Mouse (Mus musculus): ENCODE data around the gene Pcgf3.
"Not testable (repeated sequence)": the region's sequence is repeated elsewhere in the genome, so short reads cannot be mapped to it uniquely, and the experiment has no call there.

The Pcgf3 gene

DNA sequence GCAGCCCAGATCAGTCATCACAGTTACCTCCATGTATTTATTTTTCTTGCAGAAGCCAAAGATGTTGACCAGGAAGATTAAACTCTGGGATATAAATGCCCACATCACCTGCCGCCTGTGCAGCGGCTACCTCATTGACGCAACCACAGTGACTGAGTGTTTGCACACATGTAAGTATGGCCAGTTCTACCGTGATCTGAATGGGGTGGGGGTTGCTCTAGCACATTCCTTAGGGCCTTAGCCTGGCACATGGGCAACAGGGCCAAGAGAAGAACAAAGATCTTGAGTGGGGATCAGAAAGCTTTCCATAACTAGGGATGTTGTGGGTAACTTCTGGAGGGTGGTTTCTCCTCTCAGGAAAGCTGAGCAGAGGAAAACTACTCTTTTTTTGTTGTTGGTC is 12.7 kb downstream of the Pcgf3 start:
- no peak for DNase-seq

DNA sequence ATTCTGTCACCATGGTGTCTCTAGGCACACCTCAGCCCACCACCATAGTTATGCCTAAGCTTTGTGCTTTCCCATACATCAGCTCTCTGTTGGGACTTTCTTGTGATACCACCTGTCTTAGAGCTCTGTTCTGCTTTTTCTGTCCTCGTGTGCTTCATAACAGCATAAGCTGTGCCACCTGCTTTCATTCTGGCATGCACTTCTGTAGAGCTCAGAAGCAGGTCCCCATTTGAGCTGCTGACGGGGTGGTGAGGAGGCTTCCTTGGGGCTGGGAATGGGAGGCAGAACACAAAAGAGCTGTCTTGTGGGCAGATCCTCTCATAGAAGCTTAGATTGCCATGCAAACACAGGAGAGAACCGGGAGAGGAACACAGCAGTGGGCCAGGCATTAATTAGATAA is 14.9 kb downstream of the Pcgf3 start:
- no peak for DNase-seq

- no peak for DNase-seq
Measured at GRCm38 (mm10) chr5:108483006-108483405, 22.0 kb downstream of the Pcgf3 start.

- DNase-seq: peak; percentile 15 to 49
Measured at GRCm38 (mm10) chr5:108485239-108485638, 24.2 kb downstream of the Pcgf3 start.

DNA sequence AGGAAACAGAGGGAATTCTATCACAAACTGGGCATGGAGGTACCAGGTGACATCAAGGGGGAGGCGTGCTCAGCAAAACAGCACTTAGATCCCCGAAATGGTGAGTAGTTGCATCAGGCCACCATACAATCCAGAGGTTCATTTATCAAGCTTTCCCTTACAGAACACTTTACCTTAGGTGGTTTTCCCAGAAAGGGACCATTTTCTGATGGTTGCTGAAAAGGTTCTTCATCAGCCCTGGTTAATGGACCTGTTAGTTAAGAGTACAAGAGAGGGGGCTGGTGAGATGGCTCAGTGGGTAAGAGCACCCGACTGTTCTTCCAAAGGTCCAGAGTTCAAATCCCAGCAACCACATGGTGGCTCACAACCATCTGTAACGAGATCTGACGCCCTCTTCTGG is 25.1 kb downstream of the Pcgf3 start:
- not testable (repeated sequence) for DNase-seq

- DNase-seq: no peak
Measured at GRCm38 (mm10) chr5:108501573-108501972, 40.5 kb downstream of the Pcgf3 start.

- DNase-seq: no peak
Measured at GRCm38 (mm10) chr5:108502286-108502685, 41.3 kb downstream of the Pcgf3 start.

GRCm38 (mm10) chr5:108515581-108516361 is 54.7 kb downstream of the Pcgf3 start:
- DNase-seq: no peak

DNA sequence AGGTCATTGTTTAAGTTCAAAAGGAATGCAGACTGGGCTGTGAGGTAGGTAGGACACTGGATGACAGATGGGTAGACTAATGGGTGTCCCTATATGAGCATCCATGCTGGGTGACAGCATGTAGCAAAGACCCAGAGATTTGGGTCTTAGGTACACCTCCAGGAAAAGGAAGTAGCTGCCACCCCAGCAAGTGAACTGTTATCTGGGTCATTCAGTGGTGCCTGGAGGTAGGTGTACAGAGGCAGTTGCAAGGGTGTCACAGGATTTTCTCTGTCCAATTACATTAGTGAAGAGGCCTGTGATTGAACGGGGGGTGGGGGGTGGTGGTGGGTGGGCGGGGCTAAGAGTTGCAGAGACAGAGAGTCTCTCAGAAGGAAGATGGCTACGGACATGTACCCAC is 55.6 kb downstream of the Pcgf3 start:
- no peak for DNase-seq

- DNase-seq: no peak
Measured at GRCm38 (mm10) chr5:108518106-108518885, 57.3 kb downstream of the Pcgf3 start.

GRCm38 (mm10) chr5:108518951-108519350 is 57.9 kb downstream of the Pcgf3 start:
- DNase-seq: no peak

- no peak for DNase-seq
Measured at GRCm38 (mm10) chr5:108520153-108520552, 59.1 kb downstream of the Pcgf3 start.

DNA sequence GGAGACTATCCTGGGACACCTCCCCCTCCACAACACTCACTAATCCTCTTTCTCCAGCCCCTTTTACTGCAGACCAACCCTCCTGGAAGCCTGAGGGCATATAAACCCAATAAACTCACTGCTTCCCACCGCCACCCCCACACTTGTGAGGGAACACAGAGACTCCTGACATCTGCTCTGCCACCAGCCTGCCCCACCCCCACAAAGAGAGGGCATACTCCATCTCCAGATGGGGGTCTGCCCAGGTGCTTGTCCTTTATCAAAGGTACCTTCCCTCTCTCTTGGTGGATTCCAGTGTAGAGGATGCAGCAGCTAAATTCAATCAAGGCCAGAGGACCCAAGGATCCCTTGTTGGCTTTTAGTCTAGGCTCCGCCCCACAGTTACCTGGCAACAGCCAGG is 60.0 kb downstream of the Pcgf3 start:
- DNase-seq: no peak

GRCm38 (mm10) chr5:108521896-108522295 is 60.9 kb downstream of the Pcgf3 start:
- no peak for DNase-seq

DNA sequence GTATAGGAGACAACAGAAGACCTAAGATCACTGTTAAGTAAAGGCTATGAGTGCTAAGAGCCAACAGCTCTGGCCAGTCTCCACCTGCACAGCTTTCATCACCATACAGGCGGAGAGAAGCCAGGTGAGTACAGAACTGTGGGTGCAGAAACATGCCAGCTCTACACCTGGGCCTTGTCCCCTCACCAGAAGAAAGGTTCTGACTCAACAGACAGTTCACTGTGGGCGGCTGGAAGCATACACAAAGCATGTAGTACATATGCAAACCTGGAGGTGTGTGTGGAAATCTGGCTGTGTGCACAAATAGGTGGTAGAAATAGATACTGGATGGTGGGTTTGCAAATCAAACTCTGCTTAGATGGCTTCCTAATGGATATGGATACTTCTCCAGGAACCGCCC is 61.6 kb downstream of the Pcgf3 start:
- DNase-seq: no peak

GRCm38 (mm10) chr5:108534188-108534587 is 73.2 kb downstream of the Pcgf3 start:
- DNase-seq: no peak

- no peak for DNase-seq
Measured at GRCm38 (mm10) chr5:108543516-108544291, 82.7 kb downstream of the Pcgf3 start.

- no peak for DNase-seq
Measured at GRCm38 (mm10) chr5:108547636-108548035, 86.6 kb downstream of the Pcgf3 start.

DNA sequence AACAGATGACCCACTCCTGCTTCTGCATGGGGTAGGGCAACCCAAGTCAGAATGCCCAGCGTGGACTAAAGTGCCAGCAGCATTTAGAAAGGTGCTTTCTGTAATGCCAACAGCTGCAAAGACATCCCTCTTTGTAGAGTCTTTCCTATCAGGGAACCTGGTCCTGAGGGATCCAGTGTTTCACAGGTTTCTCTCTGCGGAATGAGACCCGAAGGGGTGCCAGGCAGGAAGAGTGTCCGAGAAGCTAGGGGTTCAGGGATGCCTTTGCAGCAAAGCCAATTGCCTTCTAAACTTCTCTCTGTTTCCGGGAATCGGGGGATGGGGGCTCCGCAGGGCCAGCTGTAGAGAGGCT is 88.1 kb downstream of the Pcgf3 start:
- DNase-seq: no peak

DNA sequence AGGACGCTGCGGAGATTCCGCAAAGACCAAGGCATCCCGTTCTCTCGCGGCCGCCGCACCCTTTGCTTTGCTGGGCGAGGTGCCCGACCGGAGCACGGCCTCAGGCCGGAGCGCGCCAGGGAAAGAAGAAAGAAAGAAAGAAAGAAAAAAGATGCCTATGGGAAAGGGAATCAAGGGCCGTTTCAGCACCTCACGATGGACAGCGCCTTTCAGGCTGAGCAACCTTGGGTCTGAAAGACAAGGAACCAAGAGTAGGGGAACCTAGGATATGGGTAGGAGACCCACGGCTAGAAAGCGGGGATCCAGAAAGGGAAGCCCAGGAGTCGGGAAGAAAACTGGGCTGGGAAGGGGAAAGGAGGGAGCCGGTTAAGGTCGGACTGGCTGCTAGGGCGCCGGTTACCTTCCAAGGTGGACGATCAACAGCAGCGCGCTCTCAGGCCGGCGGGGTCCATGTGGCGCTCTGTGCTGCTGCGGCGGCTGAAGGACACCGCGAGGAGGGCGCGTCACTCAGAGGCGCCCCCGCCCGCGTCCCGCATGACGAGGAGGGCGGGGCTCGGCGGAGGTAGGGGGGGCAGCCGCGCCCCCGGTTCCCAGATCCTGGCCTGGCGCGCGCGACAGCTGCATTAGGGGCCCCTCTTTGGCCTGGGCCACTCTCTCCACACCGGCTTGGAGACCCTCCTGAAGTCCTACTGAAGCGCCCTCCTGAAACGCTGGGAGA is 88.6 kb downstream of the Pcgf3 start, which contains the start of gene Cplx1:
Gene Cplx1 (minus strand): TSS at position 536 of the 718 bp plus-strand sequence.
- DNase-seq: no peak

- no peak for DNase-seq
Measured at GRCm38 (mm10) chr5:108550207-108550594, 89.2 kb downstream of the Pcgf3 start.

DNA sequence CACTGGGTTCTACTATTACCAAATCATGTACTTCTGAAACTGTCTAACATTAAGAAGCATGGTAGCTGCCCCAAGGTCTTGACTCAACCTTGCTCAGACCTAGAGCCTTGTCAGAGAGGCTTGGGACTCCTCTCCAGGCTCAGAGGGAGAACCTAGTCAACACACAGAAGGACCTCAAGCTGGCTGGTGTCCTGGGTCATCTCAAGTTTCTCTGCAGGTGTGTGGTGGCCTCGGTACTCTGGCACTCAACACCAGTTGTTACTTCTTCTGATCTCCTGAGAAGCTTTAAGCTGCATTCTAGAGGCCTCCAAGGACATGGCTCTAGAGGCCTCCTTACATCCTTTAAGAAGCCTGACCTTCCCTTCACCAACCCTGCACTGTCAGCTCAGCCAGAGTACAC is 93.0 kb downstream of the Pcgf3 start:
- no peak for DNase-seq
